In genomic region chr1:153679147-153679546, GRCm38 (mm10) we compare ENCODE assay signal across 9 mouse cellular contexts. TPM values are rescaled to one million over a fixed set of nuclear protein-coding genes. Genes with fewer than 3 reads are reported as not detected.
A peak's percentile ranks its signal among the peaks of the same experiment; 100 is the strongest.
DNase-seq lines count a peak whose midpoint lies in the region; ATAC-seq and TF ChIP-seq lines count a peak whose summit lies in the region.
"Had no signal": no experiment of that assay in that cellular context is flagged by ENCODE, and none has a peak within 500 bp of the region (broad histone marks: within the 10 kb centered on the region; RNA-seq: fewer than 3 reads in every experiment).

No protein-coding gene starts in this region.

- no peak overlapping the region for H3K4me3 ChIP-seq in hindbrain, postnatal 0 days (ENCODE audit: low read length)
- H3K4me3 ChIP-seq in hindbrain, embryonic 12.5 days: no peak overlapping the region

- H3K36me3 ChIP-seq in hindbrain, postnatal 0 days (ENCODE audit: insufficient read depth, low read length): no peaks in the 10 kb centered on the region
- H3K36me3 ChIP-seq in hindbrain, embryonic 12.5 days: no peaks in the 10 kb centered on the region

- peak overlapping the region; percentile 30 for H3K4me2 ChIP-seq in hindbrain, postnatal 0 days (ENCODE audit: low read depth, low read length)
- H3K4me2 ChIP-seq in hindbrain, embryonic 12.5 days (replicated peaks): no peak overlapping the region
- H3K4me2 ChIP-seq: lung, embryonic 14.5 days had no signal

- no peaks in the 10 kb centered on the region for H3K27me3 ChIP-seq in hindbrain, postnatal 0 days (ENCODE audit: insufficient read depth, low read length)
- no peaks in the 10 kb centered on the region for H3K27me3 ChIP-seq in hindbrain, embryonic 12.5 days

- peak; percentile 62 for DNase-seq in hindbrain, postnatal 0 days (ENCODE audit: low spot score)
- DNase-seq in brain, adult 2 months (ENCODE audit: low read depth, low spot score): peak; percentile 99
- peak; percentile 53 for DNase-seq in gastrocnemius, adult 18-20 months (ENCODE audit: low spot score)
- peak; percentile 75 for DNase-seq in layer of hippocampus, adult 9-11 months
- DNase-seq in lung, postnatal 14 days: peak; percentile 54
- peak; percentile 61 for DNase-seq in yolk sac, embryonic 10.5 days (ENCODE audit: low spot score)
- DNase-seq in spleen, postnatal 36 days (ENCODE audit: low spot score in 2 of 2): no peak
- DNase-seq: lung, embryonic 14.5 days had no signal

- peaks cover 14% of the 10 kb centered on the region for H3K4me1 ChIP-seq in hindbrain, postnatal 0 days (ENCODE audit: insufficient read depth, low read length)
- peaks cover 11% of the 10 kb centered on the region; the same call in 1 of the 2 replicates for H3K4me1 ChIP-seq in hindbrain, embryonic 12.5 days

- WGBS in hindbrain, postnatal 0 days: 10% methylated on average over 10 of the region's 10 CpGs
- 62% methylated on average over 10 of the region's 10 CpGs for WGBS in hindbrain, embryonic 12.5 days

- peak overlapping the region; percentile 28; the same call in 1 of the 2 replicates for H3K9ac ChIP-seq in hindbrain, postnatal 0 days (replicated peaks; ENCODE audit: low read length)
- H3K9ac ChIP-seq in hindbrain, embryonic 12.5 days: no peak overlapping the region
- H3K9ac ChIP-seq: lung, embryonic 14.5 days had no signal

- no peaks in the 10 kb centered on the region for H3K9me3 ChIP-seq in hindbrain, postnatal 0 days (ENCODE audit: low read length)
- H3K9me3 ChIP-seq in hindbrain, embryonic 12.5 days (replicated peaks): no peaks in the 10 kb centered on the region

- TF ChIP-seq CTCF in hindbrain, postnatal 0 days (IDR thresholded peaks at IDR 0.05; ENCODE audit: low read depth): no peak

- peak; percentile 70 for ATAC-seq in hindbrain, postnatal 0 days
- ATAC-seq in hindbrain, embryonic 12.5 days (ENCODE audit: low FRiP score): no peak

- H3K27ac ChIP-seq in hindbrain, postnatal 0 days: peak overlapping the region; percentile 45; the same call in 1 of the 2 replicates
- no peak overlapping the region for H3K27ac ChIP-seq in hindbrain, embryonic 12.5 days

RNA-seq across cellular contexts. Expression of gene Rgs8, which starts 26.3 kb away (rescaled TPM):
- total RNA-seq in hindbrain, postnatal 0 days (2014; rRNA removed): 23.9 and 40.1 TPM in 2 replicates
- 12.5 and 14.1 TPM in 2 replicates for polyA plus RNA-seq in hindbrain, postnatal 0 days (2015; fragmentation: Nextera tagmentation; extraction: Ambion mirVana)
- polyA plus RNA-seq in hindbrain, embryonic 12.5 days (2016; fragmentation: Nextera tagmentation; extraction: Ambion mirVana): 18.3 and 18.6 TPM in 2 replicates
- not detected for total RNA-seq in gastrocnemius, adult 18-20 months (2021)

Comparison
In these comparisons a context has a peak if more than half of its experiments do, and no peak if none do; other contexts are left out.
1. DNase-seq: peak in hindbrain, postnatal 0 days (single experiment), brain, adult 2 months (single experiment), gastrocnemius, adult 18-20 months (single experiment), layer of hippocampus, adult 9-11 months (single experiment), lung, postnatal 14 days (single experiment) and yolk sac, embryonic 10.5 days (single experiment); none in spleen, postnatal 36 days (0 of 2).
2. RNA of gene Rgs8, which starts 26.3 kb away (total RNA-seq): 23.9 to 40.1 TPM in hindbrain, postnatal 0 days; not detected in gastrocnemius, adult 18-20 months; every median in the first group is over 10 times any median in the second.